Mouse (Mus musculus) neural tube, embryonic 14.5 days (tissue): ENCODE measurements around the gene Ada. TPM values are rescaled to one million over a fixed set of nuclear protein-coding genes. Genes with fewer than 3 reads are reported as not detected.

Experiments used
- ATAC-seq: fragments of 200-750 bp; cut with Nextera tagmentation; 2 replicates; pipeline ENCODE4 v1.8.0; 2017; ENCODE audit warnings: low read depth, mild to moderate bottlenecking, moderate TSS enrichment, moderate library complexity
- H3K27ac ChIP-seq: fragments of 300-500 bp; sonication (generic); 2 replicates; pipeline ENCODE4 v1.5.1; 2014; ENCODE audit warnings: low read depth, mild to moderate bottlenecking, control low read depth, low read length, moderate library complexity, mixed read lengths
- H3K27me3 ChIP-seq: fragments of 300-500 bp; sonication (generic); 2 replicates; pipeline ENCODE4 v1.6.1; 2014; ENCODE audit warnings: low read length; ENCODE audit not compliant: control insufficient read depth, insufficient read depth
- H3K36me3 ChIP-seq: fragments of 300-500 bp; sonication (generic); 2 replicates; pipeline ENCODE4 v1.6.1; 2014; ENCODE audit warnings: low read length, mixed read lengths; ENCODE audit not compliant: control insufficient read depth, insufficient read depth
- H3K4me1 ChIP-seq: fragments of 300-500 bp; sonication (generic); 2 replicates; pipeline ENCODE4 v1.6.1; 2014; ENCODE audit warnings: low read length; ENCODE audit not compliant: control insufficient read depth, insufficient read depth
- H3K4me2 ChIP-seq: fragments of 300-500 bp; sonication (generic); 2 replicates; pipeline ENCODE4 v1.6.1; 2014; ENCODE audit warnings: mild to moderate bottlenecking, low read depth, low read length, control low read depth
- H3K4me3 ChIP-seq: fragments of 300-500 bp; sonication (generic); 2 replicates; pipeline ENCODE4 v1.5.1; 2014; ENCODE audit warnings: low read depth, low read length, control low read depth, mixed read lengths
- H3K9ac ChIP-seq: fragments of 300-500 bp; sonication (generic); replicated peaks from 2 replicates; pipeline ENCODE4 v1.6.1; 2014; ENCODE audit warnings: low read depth, mild to moderate bottlenecking, control low read depth, low read length, mixed read lengths
- H3K9me3 ChIP-seq: fragments of 300-500 bp; sonication (generic); 2 replicates; pipeline ENCODE4 v1.6.1; 2016; ENCODE audit warnings: low read length; ENCODE audit not compliant: control insufficient read depth
- WGBS: fragments of 180-500 bp; shearing (Covaris S2); extraction: QIAGEN DNeasy Blood & Tissue Kit; methylation state at CpG from one replicate; pipeline ENCODE4 v1.1.7; 2014; 5-methylcytosine and 5-hydroxymethylcytosine counted together
- polyA plus RNA-seq: library from polyadenylated mRNA; unstranded; fragments of >200 nt; fragmentation: Nextera tagmentation; extraction: Ambion mirVana; gene quantifications from 2 replicates; pipeline ENCODE4 v1.2.1, GENCODE M21; 2014

The Ada gene
- polyA plus RNA-seq, 1 experiment from 2014 or later: 3.1 TPM

DNA sequence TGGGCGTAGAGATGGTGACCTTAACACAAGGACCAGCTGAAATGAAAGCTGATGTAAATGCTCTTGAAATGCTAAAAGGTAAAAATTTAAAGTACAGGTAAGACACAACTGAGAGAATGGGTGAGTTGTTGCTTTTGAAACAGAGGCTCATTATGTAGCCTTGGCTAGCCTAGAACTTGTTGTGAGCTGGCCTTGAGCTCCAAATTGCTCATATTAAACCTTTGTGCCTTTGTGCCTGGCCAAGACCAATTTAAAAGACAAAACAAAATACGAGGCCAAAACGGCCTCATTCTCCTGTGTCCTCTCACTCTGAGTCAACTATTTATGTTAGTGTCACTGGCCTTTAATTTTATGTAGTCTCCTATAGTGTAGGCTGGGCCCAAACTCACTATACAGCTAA is 63.2 kb downstream of the Ada start:
- Histone ChIP-seq H3K36me3 (no peaks in the 10 kb centered on the region), H3K4me3 (no peak overlapping the region), H3K4me1 (0 out of 2 replicates have a peak, but pooled peaks cover 6% of the 10 kb centered on the region), H3K9me3 (no peaks in the 10 kb centered on the region; the same call in 1 of the 2 replicates), H3K27me3 (no peaks in the 10 kb centered on the region), H3K9ac (no peak overlapping the region), H3K4me2 (no peak overlapping the region), H3K27ac (no peak overlapping the region)
- 37% methylated on average over 3 of the region's 3 CpGs for WGBS
- ATAC-seq: no peak

DNA sequence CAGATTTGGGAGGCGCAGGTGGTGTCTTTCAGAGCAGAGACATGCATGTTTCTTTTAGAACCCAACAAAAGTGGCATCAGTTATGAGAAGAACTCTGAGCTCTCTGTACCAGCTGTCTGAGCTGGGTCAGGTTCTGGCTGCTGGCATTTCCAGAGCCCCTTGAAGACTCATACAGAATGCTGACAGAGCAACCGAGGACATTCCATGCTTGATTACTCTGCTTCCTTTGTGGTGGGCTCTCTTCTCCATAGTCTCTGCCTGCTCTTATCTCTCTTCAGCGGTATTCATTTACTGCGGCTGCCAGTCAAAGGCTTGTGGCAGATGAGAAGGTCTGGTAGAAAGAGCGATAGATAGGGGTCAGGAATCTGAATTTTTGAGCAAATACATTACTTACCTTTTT is 63.8 kb downstream of the Ada start:
- Histone ChIP-seq H3K4me1 (0 out of 2 replicates have a peak, but pooled peaks cover 6% of the 10 kb centered on the region), H3K36me3 (no peaks in the 10 kb centered on the region), H3K27ac (no peak overlapping the region), H3K9me3 (no peaks in the 10 kb centered on the region; the same call in 1 of the 2 replicates), H3K4me3 (no peak overlapping the region), H3K9ac (no peak overlapping the region), H3K27me3 (no peaks in the 10 kb centered on the region), H3K4me2 (no peak overlapping the region)
- no peak for ATAC-seq
- 84% methylated on average over 5 of the region's 5 CpGs for WGBS

DNA sequence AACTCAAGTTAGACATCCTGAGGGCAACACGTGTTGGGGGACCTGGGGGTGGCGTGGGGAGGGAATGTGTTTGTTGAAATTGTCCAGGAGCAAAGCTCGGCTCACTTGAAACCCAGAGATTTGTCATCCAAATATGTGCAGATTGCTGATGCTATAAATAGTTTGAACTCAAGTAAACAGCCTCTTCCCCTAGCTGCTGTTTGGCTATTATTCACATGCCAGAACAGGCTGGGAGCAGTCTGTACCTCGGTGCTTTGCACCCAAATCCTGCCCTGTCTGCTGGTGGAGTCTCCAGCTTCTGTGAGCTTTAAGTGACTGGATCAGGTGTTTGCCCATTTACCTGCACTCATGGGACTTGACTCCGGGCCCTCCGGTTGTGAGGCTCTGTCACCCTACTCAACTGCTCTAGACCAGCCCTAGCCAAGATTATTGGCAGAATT is 64.3 kb downstream of the Ada start:
- Histone ChIP-seq H3K27me3 (no peaks in the 10 kb centered on the region), H3K4me1 (0 out of 2 replicates have a peak, but pooled peaks cover 6% of the 10 kb centered on the region), H3K4me3 (no peak overlapping the region), H3K9ac (no peak overlapping the region), H3K4me2 (no peak overlapping the region), H3K36me3 (no peaks in the 10 kb centered on the region), H3K9me3 (no peaks in the 10 kb centered on the region; the same call in 1 of the 2 replicates), H3K27ac (no peak overlapping the region)
- 77% methylated on average over 6 of the region's 6 CpGs for WGBS
- no peak for ATAC-seq

DNA sequence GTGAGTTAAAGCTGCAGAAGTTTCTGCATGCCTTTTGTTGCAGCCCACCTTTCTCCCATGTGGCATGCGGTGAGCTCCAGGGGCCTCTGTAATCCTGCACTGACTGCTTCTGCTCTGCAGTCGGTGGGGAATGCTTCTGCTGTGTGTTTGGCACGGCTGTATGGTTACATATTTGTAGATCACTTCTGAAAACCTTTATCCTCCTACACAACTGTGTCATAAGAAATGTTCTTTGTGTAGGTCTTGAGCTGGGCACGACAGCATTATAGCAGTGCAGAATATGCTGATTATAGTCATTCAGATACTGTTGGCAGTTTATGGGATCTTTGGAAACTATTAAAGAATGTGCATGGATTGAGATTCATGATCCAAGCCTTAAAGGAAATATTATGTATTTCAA is 64.8 kb downstream of the Ada start:
- no peak overlapping the region for H3K4me3 ChIP-seq
- H3K27me3 ChIP-seq: no peaks in the 10 kb centered on the region
- H3K9me3 ChIP-seq: no peaks in the 10 kb centered on the region; the same call in 1 of the 2 replicates
- H3K36me3 ChIP-seq: no peaks in the 10 kb centered on the region
- H3K9ac ChIP-seq: no peak overlapping the region
- ATAC-seq: no peak
- 69% methylated on average over 4 of the region's 4 CpGs for WGBS
- H3K4me2 ChIP-seq: no peak overlapping the region
- H3K27ac ChIP-seq: 0 out of 2 replicates have a peak overlapping the region, but pooled peaks have one; percentile 31
- 0 out of 2 replicates have a peak, but pooled peaks cover 1% of the 10 kb centered on the region for H3K4me1 ChIP-seq

DNA sequence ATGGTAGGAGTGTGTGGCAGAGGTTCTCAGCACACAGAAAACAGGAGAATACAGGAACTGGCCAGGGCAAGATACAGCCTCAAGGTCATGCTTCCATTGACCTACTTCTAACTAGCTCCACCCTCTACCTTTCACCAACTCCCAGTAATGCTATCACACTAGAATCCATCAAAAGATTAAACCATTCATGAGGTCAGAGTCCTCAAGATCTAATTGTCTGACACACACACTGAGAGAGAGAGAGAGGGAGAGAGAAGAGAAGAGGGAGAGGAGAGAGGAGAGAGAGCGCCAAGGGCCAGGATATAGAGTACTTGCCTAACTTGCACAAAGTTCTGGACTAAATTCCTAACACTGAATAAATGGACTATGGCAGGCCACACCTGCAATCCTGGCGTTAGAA is 67.7 kb downstream of the Ada start:
- ATAC-seq: no peak
- Histone ChIP-seq H3K36me3 (no peaks in the 10 kb centered on the region), H3K9me3 (no peaks in the 10 kb centered on the region; the same call in 1 of the 2 replicates), H3K9ac (no peak overlapping the region), H3K27ac (no peak overlapping the region), H3K4me2 (no peak overlapping the region), H3K27me3 (no peaks in the 10 kb centered on the region), H3K4me3 (no peak overlapping the region), H3K4me1 (no peaks in the 10 kb centered on the region)
- WGBS: 96% methylated on average over 2 of the region's 2 CpGs

DNA sequence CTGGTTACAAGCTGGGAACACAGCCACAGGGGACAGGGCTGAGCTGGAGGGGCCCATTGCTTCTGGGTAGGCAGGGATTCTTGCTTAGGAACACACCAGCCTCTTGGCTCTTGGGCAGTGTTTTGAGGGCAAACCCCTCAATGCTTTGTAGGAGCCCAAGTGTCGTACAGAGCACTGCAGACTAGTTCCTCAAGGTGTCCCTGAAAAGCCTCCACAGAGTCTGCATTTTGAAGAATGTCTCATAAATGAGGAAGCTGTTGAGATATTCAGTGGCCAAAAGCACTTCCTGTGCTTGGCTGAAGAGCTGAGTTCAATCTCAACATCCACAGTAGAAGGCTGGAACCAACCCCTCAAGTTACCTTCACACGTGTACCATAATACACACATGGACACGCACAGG is 73.3 kb downstream of the Ada start:
- H3K36me3 ChIP-seq: no peaks in the 10 kb centered on the region
- H3K27ac ChIP-seq: no peak overlapping the region
- H3K9me3 ChIP-seq: no peaks in the 10 kb centered on the region
- H3K4me3 ChIP-seq: no peak overlapping the region
- no peaks in the 10 kb centered on the region for H3K27me3 ChIP-seq
- H3K9ac ChIP-seq: no peak overlapping the region
- no peaks in the 10 kb centered on the region for H3K4me1 ChIP-seq
- 96% methylated on average over 3 of the region's 3 CpGs for WGBS
- no peak overlapping the region for H3K4me2 ChIP-seq
- no peak for ATAC-seq

Other genes with a start within 250 kb of the Ada start
- not detected in 2 replicates for gene Hnf4a, start 243.4 kb downstream of the Ada start, polyA plus RNA-seq
- gene Ttpal, start 147.9 kb downstream of the Ada start, polyA plus RNA-seq: 45.5 and 57.1 TPM in 2 replicates
- gene Serinc3, start 105.1 kb downstream of the Ada start, polyA plus RNA-seq: 39.0 and 44.3 TPM in 2 replicates
- 102 and 103 TPM in 2 replicates for gene Pkig, start 91.9 kb downstream of the Ada start, polyA plus RNA-seq
- 0.19 and 0.40 TPM in 2 replicates for gene Ccn5, start 70.6 kb upstream of the Ada start, polyA plus RNA-seq
- 0.11 and 0.32 TPM in 2 replicates for gene Kcnk15, start 103.4 kb upstream of the Ada start, polyA plus RNA-seq
- 6.1 and 8.3 TPM in 2 replicates for gene Rims4, start 168.4 kb upstream of the Ada start, polyA plus RNA-seq
- gene Ywhab, start 244.7 kb upstream of the Ada start, polyA plus RNA-seq: 466 and 481 TPM in 2 replicates